Comparison of ENCODE assay signal across 20 mouse cellular contexts in genomic region chr16:49770320-49771189, GRCm38 (mm10). TPM values are rescaled to one million over a fixed set of nuclear protein-coding genes. Genes with fewer than 3 reads are reported as not detected.
DNase-seq lines count a peak whose midpoint lies in the region; ATAC-seq and TF ChIP-seq lines count a peak whose summit lies in the region.
"Had no signal": no experiment of that assay in that cellular context is flagged by ENCODE, and none has a peak within 500 bp of the region (broad histone marks: within the 10 kb centered on the region; RNA-seq: fewer than 3 reads in every experiment).

No protein-coding gene starts in this region.

- no peaks in the 10 kb centered on the region for H3K79me2 ChIP-seq in liver, adult 2 months (ENCODE audit: control insufficient read depth, insufficient read depth, low read length)

- 59% methylated on average over 12 of the region's 12 CpGs for WGBS in liver, adult 2 months
- 23% methylated on average over 12 of the region's 12 CpGs for WGBS in liver, embryonic 13.5 days (ENCODE audit: insufficient replicate concordance)

- peak; percentile 66 for DNase-seq in liver, adult 2 months (ENCODE audit: extremely low read depth, low read depth, low spot score)
- DNase-seq in liver (no peak), NIH3T3 (ENCODE audit: low read depth) (peak; percentile 6)
- DNase-seq in liver, embryonic 13.5 days, result no peak
- DNase-seq in right cerebral cortex, adult 18-20 months, result no peak
- DNase-seq in gastrocnemius, postnatal 4 days (ENCODE audit: low spot score in 2 of 2), result no peak
- no peak for DNase-seq in cerebellum, postnatal 14 days
- DNase-seq: adrenal gland, adult 8-10 months; cerebellum, adult 9-11 months; gastrocnemius, adult 2 months; kidney, adult 11 months; layer of hippocampus, postnatal 36 days; lung, postnatal 14 days; right cerebral cortex, postnatal 4 days had no signal

- no peaks in the 10 kb centered on the region for H3K9me3 ChIP-seq in liver, embryonic 13.5 days (replicated peaks)
- H3K9me3 ChIP-seq: G1E; heart, embryonic 15.5 days had no signal

- H3K36me3 ChIP-seq in liver, adult 2 months (ENCODE audit: control insufficient read depth, insufficient read depth, low read length), result no peaks in the 10 kb centered on the region
- H3K36me3 ChIP-seq in liver, embryonic 13.5 days, result no peaks in the 10 kb centered on the region
- H3K36me3 ChIP-seq: heart, embryonic 15.5 days had no signal

- H3K9ac ChIP-seq in liver, adult 2 months (ENCODE audit: low read depth, low read length), result no peak overlapping the region
- H3K9ac ChIP-seq in liver, embryonic 13.5 days, result peak overlapping the region; percentile 52
- H3K9ac ChIP-seq: heart, embryonic 15.5 days had no signal

- peaks cover 5% of the 10 kb centered on the region for H3K4me1 ChIP-seq in liver, adult 2 months (ENCODE audit: control insufficient read depth, insufficient read depth, low read length)
- H3K4me1 ChIP-seq in liver, embryonic 13.5 days (replicated peaks), result peaks cover 91% of the 10 kb centered on the region

- H3K4me2 ChIP-seq in liver, embryonic 13.5 days, result peak overlapping the region; percentile 32
- H3K4me2 ChIP-seq: heart, embryonic 15.5 days had no signal

- H3K27ac ChIP-seq in liver, adult 2 months (replicated peaks; ENCODE audit: insufficient read depth, low read depth, low read length), result 0 out of 2 replicates have a peak overlapping the region, but pooled peaks have one; percentile 27
- H3K27ac ChIP-seq in liver, embryonic 13.5 days, result peak overlapping the region; percentile 99
- H3K27ac ChIP-seq: gastrocnemius, adult 2 months; heart, embryonic 15.5 days; kidney, postnatal 0 days had no signal

- H3K4me3 ChIP-seq in liver, adult 2 months (ENCODE audit: insufficient read depth, low read depth, low read length), result no peak overlapping the region
- H3K4me3 ChIP-seq in liver, embryonic 13.5 days (replicated peaks), result no peak overlapping the region
- H3K4me3 ChIP-seq: gastrocnemius, adult 2 months; heart, embryonic 15.5 days had no signal

- no peak for ATAC-seq in liver, embryonic 13.5 days (ENCODE audit: low read depth)
- ATAC-seq in megakaryocyte progenitor cell, adult 5-6 weeks (replicated peaks; ENCODE audit: poor library complexity), result peak; percentile 12; the same call in 1 of the 2 replicates
- ATAC-seq: hindbrain, embryonic 16.5 days; midbrain, embryonic 16.5 days had no signal

- no peak for TF ChIP-seq CTCF in liver, adult 2 months (IDR thresholded peaks at IDR 0.05; ENCODE audit: low read depth, low read length)

- TF ChIP-seq POLR2A in liver, adult 2 months (IDR thresholded peaks at IDR 0.05; ENCODE audit: extremely low read depth, insufficient read depth, low read length), result no peak

- no peaks in the 10 kb centered on the region for H3K27me3 ChIP-seq in liver, adult 2 months (ENCODE audit: control insufficient read depth, insufficient read depth, low read length)
- H3K27me3 ChIP-seq in liver, embryonic 13.5 days, result no peaks in the 10 kb centered on the region
- H3K27me3 ChIP-seq: heart, embryonic 15.5 days had no signal

RNA-seq across cellular contexts. Expression of gene Cd47, which starts 29.8 kb away (rescaled TPM):
- 87.7 and 99.9 TPM in 2 replicates for total RNA-seq in liver, adult 2 months (2014; rRNA removed)
- polyA plus RNA-seq in liver, adult 2 months (2012; rRNA removed), result 34.7 and 40.3 TPM in 2 replicates
- 301 and 344 TPM in 2 replicates for polyA plus RNA-seq in liver, embryonic 13.5 days (2015; fragmentation: Nextera tagmentation; extraction: Ambion mirVana)
- total RNA-seq in megakaryocyte progenitor cell, adult 5-6 weeks (2015), result 435 and 460 TPM in 2 replicates
- 188 and 213 TPM in 2 replicates for total RNA-seq in megakaryocyte progenitor cell, adult 5-6 weeks (2017)
- total RNA-seq in gastrocnemius, postnatal 4 days (2021), result 10 to 100 TPM; 53.2 to 55.3 TPM

Comparison
In these comparisons a context has a peak if more than half of its experiments do, and no peak if none do; other contexts are left out.
1. DNase-seq: peak in liver, adult 2 months (single experiment) and NIH3T3 (single experiment); none in liver (single experiment), liver, embryonic 13.5 days (single experiment), right cerebral cortex, adult 18-20 months (single experiment), gastrocnemius, postnatal 4 days (0 of 2) and cerebellum, postnatal 14 days (0 of 2).